15 mouse cellular contexts compared by ENCODE assay signal in the genomic region with DNA sequence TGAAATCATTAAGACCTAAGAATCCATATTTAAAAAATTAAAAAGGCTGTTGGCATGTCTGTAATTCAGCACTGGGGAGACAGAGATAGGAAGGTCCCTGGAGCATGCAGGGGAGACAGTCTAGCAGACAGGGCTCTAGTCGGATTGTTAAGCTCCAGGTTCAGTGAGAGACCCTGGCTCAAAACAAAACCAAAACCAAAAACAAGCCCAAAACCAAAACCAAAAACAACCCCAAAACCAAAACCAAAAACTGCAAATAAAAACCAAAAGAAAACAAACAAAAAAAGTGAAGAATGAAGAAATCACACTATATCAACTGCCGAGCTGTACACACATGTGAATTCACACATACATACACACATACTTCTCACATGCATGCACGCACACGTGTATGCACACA.
"Had no signal": no experiment of that assay in that cellular context is flagged by ENCODE, and none has a peak within 500 bp of the region (broad histone marks: within the 10 kb centered on the region; RNA-seq: fewer than 3 reads in every experiment).

No protein-coding gene starts in this region.

- DNase-seq: liver, postnatal 0 days; lung, adult 2 months; lung, postnatal 14 days; lung, postnatal 36 days; midbrain, embryonic 14.5 days; retina, postnatal 1 day; right cerebral cortex, adult 18-20 months; right cerebral cortex, postnatal 25 days; right cerebral cortex, postnatal 4 days; spleen, adult 18-20 months; thymus, adult 18-20 months; thymus, postnatal 14 days; thymus, postnatal 36 days had no signal

- ATAC-seq: liver, postnatal 0 days; lung, postnatal 0 days; midbrain, embryonic 16.5 days had no signal
